Mouse (Mus musculus) forebrain, postnatal 0 days (tissue): ENCODE measurements around the gene Zfp3. TPM values are rescaled to one million over a fixed set of nuclear protein-coding genes. Genes with fewer than 3 reads are reported as not detected.
"Not testable (repeated sequence)": the region's sequence is repeated elsewhere in the genome, so short reads cannot be mapped to it uniquely, and the experiment has no call there.

Source experiments
- ATAC-seq: fragments of 200-750 bp; cut with Nextera tagmentation; 2 replicates; pipeline ENCODE4 v1.8.0; 2017; ENCODE audit warnings: mild to moderate bottlenecking, moderate library complexity
- DNase-seq: peaks from one replicate; pipeline ENCODE4 v3.0.0-alpha.2; 2015
- H3K27ac ChIP-seq: fragments of 300-500 bp; sonication (generic); 2 replicates; pipeline ENCODE4 v1.5.1; 2014; ENCODE audit warnings: low read depth, mild to moderate bottlenecking, antibody characterized with exemption, low read length, moderate library complexity, mixed read lengths
- H3K27me3 ChIP-seq: fragments of 300-500 bp; sonication (generic); 2 replicates; pipeline ENCODE4 v1.6.1; 2014; ENCODE audit warnings: mild to moderate bottlenecking, low read length, mixed read lengths; ENCODE audit not compliant: insufficient read depth
- H3K36me3 ChIP-seq: fragments of 300-500 bp; sonication (generic); 2 replicates; pipeline ENCODE4 v1.6.1; 2014; ENCODE audit warnings: mild to moderate bottlenecking, moderate library complexity; ENCODE audit not compliant: insufficient read depth
- H3K4me1 ChIP-seq: fragments of 300-500 bp; sonication (generic); 2 replicates; pipeline ENCODE4 v1.6.1; 2014; ENCODE audit warnings: antibody characterized with exemption; ENCODE audit not compliant: insufficient read depth
- H3K4me2 ChIP-seq: fragments of 300-500 bp; sonication (generic); 2 replicates; pipeline ENCODE4 v1.6.1; 2014; ENCODE audit warnings: low read depth, mild to moderate bottlenecking, moderate library complexity
- H3K4me3 ChIP-seq: fragments of 300-500 bp; sonication (generic); 2 replicates; pipeline ENCODE4 v1.5.1; 2014; ENCODE audit warnings: low read depth, low read length, mixed read lengths
- H3K9ac ChIP-seq: fragments of 300-500 bp; sonication (generic); 2 replicates; pipeline ENCODE4 v1.6.1; 2014; ENCODE audit warnings: mild to moderate bottlenecking
- H3K9me3 ChIP-seq: fragments of 300-500 bp; sonication (generic); 2 replicates; pipeline ENCODE4 v1.6.1; 2016; ENCODE audit warnings: low read length
- CTCF ChIP-seq: sonication (generic); IDR thresholded peaks from 2 replicates; pipeline ENCODE4 v1.5.1; 2016; ENCODE audit warnings: antibody characterized with exemption, control low read depth, low read depth
- WGBS: fragments of 180-500 bp; shearing (Covaris S2); extraction: QIAGEN DNeasy Blood & Tissue Kit; methylation state at CpG from one replicate; pipeline ENCODE4 v1.1.7; 2014; 5-methylcytosine and 5-hydroxymethylcytosine counted together
- polyA plus RNA-seq: library from polyadenylated mRNA; unstranded; fragments of >200 nt; fragmentation: Nextera tagmentation; extraction: Ambion mirVana; gene quantifications from 2 replicates; pipeline ENCODE4 v1.2.1, GENCODE M21; 2015
- total RNA-seq: library from RNA; depleted of rRNA; stranded (reverse); fragments of >200 nt; gene quantifications from 2 replicates; pipeline ENCODE4 v1.2.3, GENCODE M21; 2014

Zfp3 gene
- total and polyA plus RNA-seq, 2 experiments from 2014 or later, result 13.4 to 15.1 TPM

DNA sequence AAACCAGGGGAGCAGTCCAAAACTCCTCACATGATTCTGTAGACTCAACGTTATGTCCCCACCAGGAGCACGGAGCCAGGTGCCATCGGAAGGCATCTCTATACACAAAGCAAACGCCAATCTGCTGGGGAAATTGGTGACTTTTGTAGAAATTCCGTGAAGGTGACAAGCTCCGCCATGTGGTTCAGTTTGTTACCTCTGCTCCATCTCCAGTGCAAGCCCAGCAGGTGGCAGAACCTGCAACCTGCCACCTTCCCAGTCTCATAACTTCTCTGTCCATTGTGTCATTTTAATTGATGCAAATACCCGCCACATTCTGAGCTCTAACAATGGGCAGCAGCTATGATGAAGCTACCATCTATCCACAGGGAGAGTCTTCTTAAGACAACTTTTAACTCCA, 9.1 kb upstream of the Zfp3 start:
- WGBS, result 49% methylated on average over 7 of the region's 7 CpGs
- H3K4me2 ChIP-seq, result no peak overlapping the region
- no peaks in the 10 kb centered on the region for H3K9me3 ChIP-seq
- H3K4me3 ChIP-seq, result no peak overlapping the region
- DNase-seq, result no peak
- no peaks in the 10 kb centered on the region for H3K36me3 ChIP-seq
- no peak overlapping the region for H3K27ac ChIP-seq
- no peaks in the 10 kb centered on the region for H3K4me1 ChIP-seq
- ATAC-seq, result no peak
- no peak for TF ChIP-seq CTCF
- no peaks in the 10 kb centered on the region for H3K27me3 ChIP-seq
- H3K9ac ChIP-seq, result no peak overlapping the region

DNA sequence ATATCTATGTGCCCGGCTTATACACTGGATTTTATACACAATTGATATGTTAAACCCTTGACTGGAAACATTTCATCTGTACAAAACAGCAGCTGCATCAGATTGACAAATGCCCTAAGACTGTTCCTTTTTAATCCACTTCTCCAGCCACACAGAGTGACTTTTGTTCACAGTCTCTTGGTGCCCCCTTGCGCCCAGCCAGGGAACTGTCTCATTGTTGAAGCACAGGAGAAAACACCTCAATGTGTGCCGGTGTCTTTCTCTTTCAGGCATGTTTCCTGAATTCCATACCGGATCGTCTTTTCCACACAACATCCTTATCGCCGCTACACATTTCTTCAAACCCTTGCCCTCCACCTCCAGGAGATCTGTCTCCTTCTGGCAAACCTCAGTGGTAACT, 8.4 kb upstream of the Zfp3 start:
- peak; percentile 88 for DNase-seq
- H3K27me3 ChIP-seq, result no peaks in the 10 kb centered on the region
- H3K4me1 ChIP-seq, result no peaks in the 10 kb centered on the region
- H3K36me3 ChIP-seq, result no peaks in the 10 kb centered on the region
- H3K27ac ChIP-seq, result no peak overlapping the region
- H3K4me2 ChIP-seq, result no peak overlapping the region
- TF ChIP-seq CTCF, result peak; percentile 96
- WGBS, result 9% methylated on average over 7 of the region's 7 CpGs
- ATAC-seq, result peak; percentile 85
- H3K9ac ChIP-seq, result no peak overlapping the region
- no peak overlapping the region for H3K4me3 ChIP-seq
- H3K9me3 ChIP-seq, result no peaks in the 10 kb centered on the region

DNA sequence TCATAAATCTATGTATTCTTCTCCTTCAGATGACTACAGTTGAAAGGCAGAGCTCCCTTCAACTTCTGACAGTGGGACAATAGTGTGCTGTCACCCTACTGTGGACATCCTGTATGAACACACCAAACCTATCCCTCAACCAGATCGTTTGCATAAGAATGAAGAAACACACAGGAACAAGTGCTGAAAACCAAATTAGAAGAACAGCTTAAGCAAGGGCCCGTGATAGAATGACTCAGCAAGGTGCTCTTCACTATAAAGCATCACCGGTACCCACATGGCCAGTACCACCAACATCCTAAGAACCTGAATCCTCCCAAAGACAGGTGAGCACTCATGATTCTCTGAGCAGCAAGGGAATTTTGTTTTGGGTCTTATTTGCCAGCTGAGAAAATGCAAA, 3.6 kb upstream of the Zfp3 start:
- not testable (repeated sequence) for H3K9ac ChIP-seq, H3K36me3 ChIP-seq, H3K4me3 ChIP-seq, H3K27ac ChIP-seq, H3K27me3 ChIP-seq, H3K9me3 ChIP-seq, H3K4me1 ChIP-seq, ATAC-seq, DNase-seq, H3K4me2 ChIP-seq
- 55% methylated on average over 3 of the region's 3 CpGs for WGBS

DNA sequence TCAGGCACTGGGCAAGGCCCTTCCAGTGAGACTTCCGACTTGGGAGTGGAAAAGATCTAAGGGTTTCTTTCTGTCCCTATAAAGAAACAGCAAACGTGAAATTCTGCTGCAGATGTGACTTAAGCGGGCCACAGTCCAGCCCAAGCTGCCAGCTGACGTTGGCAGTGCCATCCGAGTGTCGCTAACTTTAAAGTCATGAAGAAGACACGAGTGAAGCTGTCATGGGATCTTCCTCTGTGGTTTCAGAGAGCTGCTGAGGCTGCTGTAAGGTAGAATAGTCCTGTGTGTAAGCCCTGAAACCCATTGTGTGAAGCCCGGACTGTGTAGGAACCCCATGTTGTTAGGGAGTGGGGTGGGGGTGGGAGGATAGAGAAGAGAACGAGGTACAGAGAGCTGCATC, 1.4 kb upstream of the Zfp3 start:
- no peak overlapping the region for H3K4me3 ChIP-seq
- no peak overlapping the region for H3K27ac ChIP-seq
- H3K4me1 ChIP-seq, result peaks cover 8% of the 10 kb centered on the region; the same call in 1 of the 2 replicates
- TF ChIP-seq CTCF, result no peak
- WGBS, result 85% methylated on average over 9 of the region's 9 CpGs
- no peak overlapping the region for H3K4me2 ChIP-seq
- no peaks in the 10 kb centered on the region for H3K9me3 ChIP-seq
- H3K9ac ChIP-seq, result no peak overlapping the region
- H3K36me3 ChIP-seq, result no peaks in the 10 kb centered on the region
- ATAC-seq, result no peak
- no peaks in the 10 kb centered on the region for H3K27me3 ChIP-seq
- DNase-seq, result no peak

DNA sequence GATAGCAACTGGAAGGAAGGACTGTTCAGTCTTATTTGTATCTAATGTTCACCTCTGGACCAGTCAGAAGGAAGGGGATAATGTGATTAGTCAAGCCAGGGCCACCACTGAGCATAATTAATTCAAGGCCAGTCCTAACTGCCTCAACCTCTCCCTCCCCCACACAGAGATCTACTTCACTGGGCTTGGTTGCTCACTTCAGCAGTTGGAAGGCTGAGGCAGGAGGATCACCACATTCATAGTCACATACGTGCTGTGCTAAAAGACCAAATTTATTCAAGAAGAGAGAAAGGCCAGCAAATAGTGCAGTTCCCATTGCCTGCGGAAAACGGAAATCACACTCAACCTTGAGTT, 450 bp upstream of the Zfp3 start:
- H3K9ac ChIP-seq, result peak overlapping the region; percentile 87
- TF ChIP-seq CTCF, result no peak
- no peaks in the 10 kb centered on the region for H3K27me3 ChIP-seq
- ATAC-seq, result peak; percentile 14; the same call in 1 of the 2 replicates
- H3K9me3 ChIP-seq, result no peaks in the 10 kb centered on the region
- peak overlapping the region; percentile 83 for H3K27ac ChIP-seq
- 14% methylated on average over 3 of the region's 3 CpGs for WGBS
- peak overlapping the region; percentile 75 for H3K4me3 ChIP-seq
- peaks cover 4% of the 10 kb centered on the region; the same call in 1 of the 2 replicates for H3K36me3 ChIP-seq
- no peak for DNase-seq
- H3K4me1 ChIP-seq, result peaks cover 8% of the 10 kb centered on the region; the same call in 1 of the 2 replicates
- H3K4me2 ChIP-seq, result peak overlapping the region; percentile 67

DNA sequence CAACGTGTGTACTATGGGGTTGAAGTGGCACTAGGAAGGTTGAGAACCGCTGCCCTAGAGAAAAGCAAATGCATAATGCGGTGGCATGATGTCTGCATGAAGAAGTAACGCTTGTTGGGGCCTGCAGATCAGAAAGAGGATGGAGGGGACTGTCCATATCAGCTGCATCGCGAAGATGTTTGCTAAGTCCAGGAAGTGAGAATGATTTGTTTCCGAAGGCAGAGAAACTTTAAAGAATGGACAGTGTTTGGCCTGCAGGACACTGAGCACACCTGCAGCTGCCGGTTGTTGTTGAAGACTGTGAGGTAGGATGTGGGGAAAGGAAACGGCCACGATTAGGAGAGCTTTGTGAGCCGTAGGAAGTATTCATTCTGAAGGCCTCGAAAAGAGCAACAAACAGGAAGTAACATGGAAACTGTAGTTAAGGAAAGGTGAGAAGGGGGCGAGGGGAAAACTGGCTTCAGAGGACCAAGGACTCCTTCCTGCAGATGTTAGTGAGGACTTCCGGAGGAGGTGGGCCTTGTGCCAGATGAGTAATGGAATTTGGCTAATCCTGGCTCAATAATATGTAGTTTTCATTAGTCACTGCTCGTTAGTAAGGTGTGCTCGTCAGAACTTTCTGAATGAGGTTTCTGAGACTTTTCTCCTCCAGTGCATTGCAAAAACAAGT, 1.9 kb downstream of the Zfp3 start:
- Histone ChIP-seq H3K4me1 (peaks cover 8% of the 10 kb centered on the region; the same call in 1 of the 2 replicates), H3K9me3 (no peaks in the 10 kb centered on the region), H3K4me2 (no peak overlapping the region), H3K4me3 (no peak overlapping the region), H3K9ac (no peak overlapping the region), H3K36me3 (peaks cover 4% of the 10 kb centered on the region; the same call in 1 of the 2 replicates), H3K27ac (no peak overlapping the region), H3K27me3 (no peaks in the 10 kb centered on the region)
- TF ChIP-seq CTCF, result no peak
- DNase-seq (no peak), ATAC-seq (no peak)
- 75% methylated on average over 16 of the region's 16 CpGs for WGBS

DNA sequence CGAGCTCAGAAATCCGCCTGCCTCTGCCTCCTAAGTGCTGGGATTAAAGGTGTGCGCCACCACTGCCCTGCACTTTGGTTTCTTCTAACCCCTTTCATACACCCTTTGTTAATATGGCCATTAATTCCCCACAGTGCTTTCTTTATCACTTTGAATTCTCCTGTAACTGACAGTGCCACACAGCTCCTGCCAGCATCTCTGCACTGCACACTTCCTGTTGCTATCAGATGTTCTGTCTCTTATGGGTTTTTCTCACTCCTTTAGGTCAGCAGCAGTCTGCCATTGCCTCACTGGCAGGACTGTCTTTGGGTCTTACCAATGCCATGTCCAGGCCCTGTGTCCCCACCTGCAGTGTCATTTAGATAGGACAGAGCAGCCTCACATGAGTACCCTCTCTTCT, 6.8 kb downstream of the Zfp3 start:
- Histone ChIP-seq H3K27ac (no peak overlapping the region), H3K36me3 (peaks cover 27% of the 10 kb centered on the region), H3K27me3 (no peaks in the 10 kb centered on the region), H3K9ac (no peak overlapping the region), H3K4me2 (no peak overlapping the region), H3K9me3 (no peaks in the 10 kb centered on the region), H3K4me3 (no peak overlapping the region), H3K4me1 (no peaks in the 10 kb centered on the region)
- TF ChIP-seq CTCF, result no peak
- ATAC-seq (no peak), DNase-seq (no peak)
- 93% methylated on average over 3 of the region's 3 CpGs for WGBS
